Mouse (Mus musculus) adrenal gland, adult 2 months (tissue): ENCODE results near the gene Frmd4a. TPM values are rescaled to one million over a fixed set of nuclear protein-coding genes. Genes with fewer than 3 reads are reported as not detected.

ENCODE experiments used
- DNase-seq: peaks from one replicate; pipeline ENCODE4 v3.0.0; 2021
- polyA plus RNA-seq: library from polyadenylated mRNA; depleted of rRNA; stranded (reverse); fragments of >200 nt; gene quantifications from 2 replicates; pipeline ENCODE4 v1.2.3, GENCODE M21; 2012
- total RNA-seq, 2 experiments: library from RNA; stranded (reverse); gene quantifications; 2 replicates each; pipeline ENCODE4 v1.2.3; 2021

Gene Frmd4a
- total and polyA plus RNA-seq, 3 experiments, result 9.8 to 15.8 (median 11.4) TPM

- no peak for DNase-seq
Measured at GRCm38 (mm10) chr2:4137493-4137892, 120.0 kb downstream of the Frmd4a start.

GRCm38 (mm10) chr2:4142221-4142950, 124.9 kb downstream of the Frmd4a start:
- no peak for DNase-seq

GRCm38 (mm10) chr2:4144424-4144823, 126.9 kb downstream of the Frmd4a start:
- DNase-seq, result no peak

- peak; percentile 7 for DNase-seq
Measured at GRCm38 (mm10) chr2:4152521-4153040, 135.1 kb downstream of the Frmd4a start.

GRCm38 (mm10) chr2:4153131-4153631, 135.7 kb downstream of the Frmd4a start:
- DNase-seq, result peak; percentile 31

GRCm38 (mm10) chr2:4154036-4154653, 136.6 kb downstream of the Frmd4a start:
- no peak for DNase-seq

GRCm38 (mm10) chr2:4154654-4155047, 137.1 kb downstream of the Frmd4a start:
- no peak for DNase-seq

- no peak for DNase-seq
Measured at GRCm38 (mm10) chr2:4155406-4155805, 137.9 kb downstream of the Frmd4a start.

GRCm38 (mm10) chr2:4156511-4156910, 139.0 kb downstream of the Frmd4a start:
- no peak for DNase-seq

- no peak for DNase-seq
Measured at GRCm38 (mm10) chr2:4157396-4157795, 139.9 kb downstream of the Frmd4a start.

- no peak for DNase-seq
Measured at GRCm38 (mm10) chr2:4159574-4160203, 142.2 kb downstream of the Frmd4a start.

- no peak for DNase-seq
Measured at GRCm38 (mm10) chr2:4166191-4166590, 148.7 kb downstream of the Frmd4a start.

- no peak for DNase-seq
Measured at GRCm38 (mm10) chr2:4167131-4167530, 149.6 kb downstream of the Frmd4a start.

- no peak for DNase-seq
Measured at GRCm38 (mm10) chr2:4169726-4170125, 152.2 kb downstream of the Frmd4a start.

GRCm38 (mm10) chr2:4170189-4170588, 152.7 kb downstream of the Frmd4a start:
- no peak for DNase-seq

- no peak for DNase-seq
Measured at GRCm38 (mm10) chr2:4184991-4185390, 167.5 kb downstream of the Frmd4a start.

GRCm38 (mm10) chr2:4187521-4187920, 170.0 kb downstream of the Frmd4a start:
- DNase-seq, result no peak

GRCm38 (mm10) chr2:4188303-4188702, 170.8 kb downstream of the Frmd4a start:
- DNase-seq, result no peak

GRCm38 (mm10) chr2:4190345-4190744, 172.8 kb downstream of the Frmd4a start:
- DNase-seq, result no peak

GRCm38 (mm10) chr2:4190995-4191394, 173.5 kb downstream of the Frmd4a start:
- DNase-seq, result no peak

GRCm38 (mm10) chr2:4193206-4193605, 175.7 kb downstream of the Frmd4a start:
- DNase-seq, result no peak

- DNase-seq, result no peak
Measured at GRCm38 (mm10) chr2:4194324-4195014, 177.0 kb downstream of the Frmd4a start.
